Mouse (Mus musculus) forebrain, embryonic 13.5 days (tissue): ENCODE measurements around the gene Fcgrt. TPM values are rescaled to one million over a fixed set of nuclear protein-coding genes. Genes with fewer than 3 reads are reported as not detected.
"Not testable (repeated sequence)": the region's sequence is repeated elsewhere in the genome, so short reads cannot be mapped to it uniquely, and the experiment has no call there.

Experiments used
- ATAC-seq: fragments of 200-750 bp; cut with Nextera tagmentation; 2 replicates; pipeline ENCODE4 v1.8.0; 2017
- H3K27ac ChIP-seq: fragments of 300-500 bp; sonication (generic); 2 replicates; pipeline ENCODE4 v1.5.1; 2015; ENCODE audit warnings: inconsistent platforms, mild to moderate bottlenecking, moderate library complexity
- H3K27me3 ChIP-seq: fragments of 300-500 bp; sonication (generic); 2 replicates; pipeline ENCODE4 v1.6.1; 2015; ENCODE audit warnings: mild to moderate bottlenecking, inconsistent platforms
- H3K36me3 ChIP-seq: fragments of 300-500 bp; sonication (generic); 2 replicates; pipeline ENCODE4 v1.6.1; 2015; ENCODE audit warnings: mild to moderate bottlenecking, inconsistent platforms; ENCODE audit not compliant: poor library complexity, severe bottlenecking
- H3K4me1 ChIP-seq: fragments of 300-500 bp; sonication (generic); 2 replicates; pipeline ENCODE4 v1.6.1; 2015; ENCODE audit warnings: inconsistent platforms
- H3K4me2 ChIP-seq: fragments of 300-500 bp; sonication (generic); 2 replicates; pipeline ENCODE4 v1.6.1; 2015; ENCODE audit warnings: inconsistent platforms, mild to moderate bottlenecking, moderate library complexity
- H3K4me3 ChIP-seq: fragments of 300-500 bp; sonication (generic); 2 replicates; pipeline ENCODE4 v1.5.1; 2015; ENCODE audit warnings: mild to moderate bottlenecking, inconsistent platforms
- H3K9ac ChIP-seq: fragments of 300-500 bp; sonication (generic); 2 replicates; pipeline ENCODE4 v1.6.1; 2015; ENCODE audit warnings: mild to moderate bottlenecking, inconsistent platforms
- H3K9me3 ChIP-seq: fragments of 300-500 bp; sonication (generic); replicated peaks from 2 replicates; pipeline ENCODE4 v1.6.1; 2016; ENCODE audit warnings: inconsistent platforms
- WGBS: fragments of 180-500 bp; shearing (Covaris S2); methylation state at CpG from one replicate; pipeline ENCODE4 v1.1.7; 2015; 5-methylcytosine and 5-hydroxymethylcytosine counted together
- polyA plus RNA-seq: library from polyadenylated mRNA; unstranded; fragments of >200 nt; fragmentation: Nextera tagmentation; extraction: Ambion mirVana; gene quantifications from 2 replicates; pipeline ENCODE4 v1.2.1, GENCODE M21; 2015

The Fcgrt gene
- polyA plus RNA-seq, 1 experiment from 2014 or later: 9.9 TPM

DNA sequence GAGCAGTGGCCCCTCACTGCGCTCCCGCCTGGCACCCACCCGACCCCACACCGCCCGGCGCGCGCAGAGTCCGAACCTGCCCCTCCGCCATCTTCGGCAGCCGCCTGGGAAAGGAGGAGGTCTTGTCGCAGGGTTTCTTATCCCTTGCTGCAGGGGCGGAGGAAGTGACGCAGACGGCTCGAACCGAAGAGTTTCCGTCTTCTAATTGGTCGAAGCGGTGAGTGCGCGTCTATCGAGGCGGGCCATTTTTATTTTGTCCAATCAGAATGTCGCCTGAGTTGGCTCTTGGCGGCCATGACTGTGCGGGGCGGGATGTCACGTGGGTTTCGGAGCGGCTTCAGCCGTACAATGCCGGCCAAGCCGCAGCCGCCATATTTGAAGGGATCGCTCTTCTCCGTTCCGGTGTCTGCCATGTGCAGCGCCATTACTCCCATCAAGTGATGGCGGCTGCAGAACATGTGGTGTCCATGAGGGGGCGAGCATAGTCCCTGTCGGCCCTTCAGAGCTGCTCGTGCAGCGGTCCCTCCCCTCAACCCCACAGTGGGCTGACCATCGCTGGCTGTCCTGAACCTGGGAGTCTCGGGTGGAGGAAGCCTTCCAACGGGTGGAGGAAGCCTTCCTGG is 25.1 kb upstream of the Fcgrt start, which contains the start of gene Rpl13a:
Rpl13a (minus strand) TSS at position 138 of the 623 bp plus-strand sequence.
- peak within 1 kb of the TSS; percentile 90 for H3K4me2 ChIP-seq

DNA sequence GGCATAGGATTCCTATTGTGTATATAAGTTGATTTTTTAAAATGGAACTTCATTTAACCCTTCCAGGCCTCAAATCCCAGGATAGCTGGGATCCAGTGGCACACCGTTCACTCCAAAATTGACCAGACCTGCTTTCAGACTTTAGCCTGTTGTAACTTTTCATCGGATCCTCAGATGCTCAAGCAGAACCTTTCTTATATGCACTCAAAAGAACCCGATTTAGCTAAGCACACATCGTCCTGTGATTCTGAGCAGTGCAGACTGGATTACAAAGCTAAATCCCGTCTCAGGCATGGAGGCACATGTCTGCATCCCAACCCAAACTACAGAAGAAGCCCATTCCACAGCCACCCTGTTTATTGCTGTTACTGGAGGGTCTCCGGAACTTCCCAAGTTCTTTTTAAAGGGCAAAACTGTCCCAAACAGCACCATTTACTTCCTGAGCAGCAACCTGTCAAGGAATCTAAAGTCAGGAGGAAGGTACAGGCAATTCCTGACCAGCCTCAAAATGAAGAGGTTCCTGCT is 24.1 kb upstream of the Fcgrt start:
- peak overlapping the region; percentile 98 for H3K9ac ChIP-seq
- H3K4me2 ChIP-seq: peak overlapping the region; percentile 90
- no peaks in the 10 kb centered on the region for H3K27me3 ChIP-seq
- H3K36me3 ChIP-seq: peaks cover 31% of the 10 kb centered on the region
- H3K4me1 ChIP-seq: peaks cover 44% of the 10 kb centered on the region
- peak overlapping the region; percentile 89 for H3K27ac ChIP-seq
- WGBS: 0% methylated on average over 6 of the region's 6 CpGs
- no peak for ATAC-seq
- H3K9me3 ChIP-seq: no peaks in the 10 kb centered on the region
- H3K4me3 ChIP-seq: peak overlapping the region; percentile 82

More for the DNA sequence above, 25.1 kb upstream of the Fcgrt start, which contains the start of gene Rpl13a:
- Histone ChIP-seq H3K9ac (peak within 1 kb of the TSS; percentile 98), H3K36me3 (peaks cover 26% of the 10 kb centered on the region), H3K4me1 (peaks cover 37% of the 10 kb centered on the region), H3K27ac (peak within 1 kb of the TSS; percentile 93), H3K27me3 (no peaks in the 10 kb centered on the region), H3K9me3 (no peaks in the 10 kb centered on the region), H3K4me3 (peak within 1 kb of the TSS; percentile 82)
- ATAC-seq: peak; percentile 94
- under 1% methylated on average over 48 of the region's 48 CpGs for WGBS

DNA sequence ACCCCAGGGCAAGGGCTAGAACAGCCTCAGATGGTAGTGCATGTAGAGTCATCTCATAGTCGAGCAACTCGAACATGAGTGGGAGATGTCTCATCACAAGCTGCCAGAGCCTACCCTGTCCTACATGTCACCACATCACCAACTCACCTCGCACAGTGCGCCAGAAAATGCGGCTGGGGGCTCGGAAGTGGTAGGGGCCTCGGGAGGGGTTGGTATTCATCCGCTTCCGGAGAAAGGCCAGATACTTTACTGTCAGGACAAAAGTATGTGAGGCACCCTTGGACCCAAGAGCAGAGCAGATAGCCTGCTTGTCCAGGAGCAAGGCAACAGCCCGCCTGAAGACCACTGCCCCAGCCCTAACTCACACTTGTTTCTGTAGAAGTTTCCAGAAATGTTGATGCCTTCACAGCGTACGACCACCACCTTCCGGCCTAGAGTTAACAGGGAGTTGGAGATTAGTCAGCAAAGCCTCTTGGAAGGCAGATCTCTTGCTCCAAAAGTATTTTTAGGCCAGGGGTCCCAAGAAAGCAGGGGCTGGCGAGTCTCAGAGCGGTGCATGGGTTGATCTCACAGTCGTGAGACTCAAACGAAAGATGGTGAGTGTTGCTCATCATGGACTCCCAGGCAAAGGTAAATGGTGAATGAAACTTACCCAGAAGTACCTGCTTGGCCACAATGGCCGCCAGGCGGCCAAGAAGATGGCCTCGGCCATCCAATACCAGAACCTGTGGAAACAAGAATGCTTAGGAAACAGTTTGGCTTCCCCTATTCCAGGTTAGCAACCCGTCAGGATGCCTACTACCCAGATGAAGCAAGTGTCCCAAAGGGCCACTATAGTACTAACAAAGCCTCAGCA is 23.4 kb upstream of the Fcgrt start:
- peaks cover 38% of the 10 kb centered on the region for H3K36me3 ChIP-seq
- ATAC-seq: no peak
- peak overlapping the region; percentile 89 for H3K27ac ChIP-seq
- H3K27me3 ChIP-seq: no peaks in the 10 kb centered on the region
- H3K9ac ChIP-seq: peak overlapping the region; percentile 98
- peak overlapping the region; percentile 82 for H3K4me3 ChIP-seq
- 51% methylated on average over 21 of the region's 21 CpGs for WGBS
- peaks cover 51% of the 10 kb centered on the region for H3K4me1 ChIP-seq
- H3K9me3 ChIP-seq: no peaks in the 10 kb centered on the region
- peak overlapping the region; percentile 90 for H3K4me2 ChIP-seq

DNA sequence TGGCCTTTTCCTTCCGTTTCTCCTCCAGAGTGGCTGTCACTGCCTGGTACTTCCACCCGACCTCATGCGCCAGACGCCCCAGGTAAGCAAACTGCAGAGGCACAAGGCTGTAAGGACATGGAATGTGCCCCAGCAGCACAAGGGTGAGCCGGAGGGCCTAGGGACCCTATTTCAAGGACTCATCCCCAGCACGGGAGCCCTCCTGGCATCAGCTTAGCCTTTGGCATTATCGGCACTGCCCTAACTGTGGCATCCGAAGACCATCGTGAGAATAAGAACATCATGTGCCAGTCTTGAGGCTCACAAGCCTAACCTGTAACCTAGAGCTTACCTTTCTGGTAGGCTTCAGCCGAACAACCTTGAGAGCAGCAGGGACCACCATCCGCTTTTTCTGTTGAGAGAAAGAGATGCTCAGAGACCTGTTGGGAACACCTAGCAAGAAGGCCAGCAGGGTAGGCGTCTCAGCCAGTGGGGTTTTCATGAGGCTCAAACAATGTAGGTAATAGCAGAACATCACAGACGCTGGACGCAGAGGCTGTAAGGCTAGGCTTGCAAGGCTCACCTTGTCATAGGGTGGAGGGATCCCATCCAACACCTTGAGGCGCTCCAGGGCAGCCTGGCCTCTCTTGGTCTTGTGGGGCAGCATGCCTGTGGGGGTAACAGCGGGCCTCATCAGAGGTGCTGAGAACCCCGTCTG is 22.6 kb upstream of the Fcgrt start:
- H3K27me3 ChIP-seq: no peaks in the 10 kb centered on the region
- H3K27ac ChIP-seq: peak overlapping the region; percentile 89
- peaks cover 58% of the 10 kb centered on the region for H3K4me1 ChIP-seq
- peak overlapping the region; percentile 82 for H3K4me3 ChIP-seq
- no peaks in the 10 kb centered on the region for H3K9me3 ChIP-seq
- peak overlapping the region; percentile 90 for H3K4me2 ChIP-seq
- peak overlapping the region; percentile 98 for H3K9ac ChIP-seq
- ATAC-seq: no peak
- H3K36me3 ChIP-seq: peaks cover 46% of the 10 kb centered on the region
- 76% methylated on average over 17 of the region's 17 CpGs for WGBS

DNA sequence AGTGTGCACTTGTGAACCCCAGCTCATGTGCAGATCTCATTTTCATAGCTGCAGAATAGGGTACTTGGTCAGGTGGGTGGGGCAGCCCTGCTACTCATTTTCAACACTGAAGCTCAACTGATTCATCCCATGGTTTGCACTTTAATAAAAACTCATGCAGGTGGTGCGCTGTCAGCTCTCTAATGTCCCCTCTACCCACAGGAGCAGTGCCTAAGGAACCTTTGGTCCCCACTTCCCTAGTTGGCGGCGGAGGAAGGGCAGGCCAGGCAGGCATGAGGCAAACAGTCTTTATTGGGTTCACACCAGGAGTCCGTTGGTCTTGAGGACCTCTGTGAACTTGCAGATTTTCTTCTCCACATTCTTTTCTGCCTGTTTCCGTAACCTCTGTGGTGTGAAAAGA is 22.0 kb upstream of the Fcgrt start:
- ATAC-seq: not testable (repeated sequence)

DNA sequence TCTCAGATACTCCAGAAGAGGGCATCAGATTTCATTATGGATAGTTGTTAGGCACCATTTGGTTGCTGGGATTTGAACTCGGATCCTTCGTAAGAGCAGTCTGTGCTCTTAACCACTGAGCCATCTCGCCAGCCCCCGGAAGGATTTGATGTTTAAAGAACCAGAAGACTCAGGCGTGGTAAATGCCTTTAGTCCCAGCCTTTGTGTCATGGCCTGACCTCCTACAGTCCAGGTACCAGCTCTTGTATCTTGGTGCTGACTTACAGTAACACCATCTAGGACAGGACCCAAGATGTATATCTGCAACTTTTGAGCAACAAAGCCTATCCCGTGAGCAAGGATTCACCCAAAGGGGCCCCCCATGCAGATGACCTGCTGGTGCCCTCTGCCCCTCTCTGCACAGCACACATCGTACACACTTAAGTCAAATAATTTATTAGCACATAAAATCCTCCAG is 21.5 kb upstream of the Fcgrt start:
- Histone ChIP-seq H3K9me3 (no peaks in the 10 kb centered on the region), H3K4me3 (peak overlapping the region; percentile 97; the same call in 1 of the 2 replicates), H3K27me3 (no peaks in the 10 kb centered on the region), H3K27ac (peak overlapping the region; percentile 89), H3K9ac (no peak overlapping the region), H3K36me3 (peaks cover 57% of the 10 kb centered on the region), H3K4me2 (peak overlapping the region; percentile 77), H3K4me1 (peaks cover 58% of the 10 kb centered on the region)
- 18% methylated on average over 7 of the region's 7 CpGs for WGBS
- ATAC-seq: no peak

More for the DNA sequence above, 22.0 kb upstream of the Fcgrt start:
- peaks cover 52% of the 10 kb centered on the region for H3K36me3 ChIP-seq
- H3K4me1 ChIP-seq: peaks cover 58% of the 10 kb centered on the region
- H3K4me3 ChIP-seq: 0 out of 2 replicates have a peak overlapping the region, but pooled peaks have one; percentile 82
- H3K27ac ChIP-seq: peak overlapping the region; percentile 89
- H3K9ac ChIP-seq: peak overlapping the region; percentile 98; the same call in 1 of the 2 replicates
- H3K27me3 ChIP-seq, H3K9me3 ChIP-seq: not testable (repeated sequence)
- WGBS: 65% methylated on average over 5 of the region's 5 CpGs
- H3K4me2 ChIP-seq: peak overlapping the region; percentile 90

DNA sequence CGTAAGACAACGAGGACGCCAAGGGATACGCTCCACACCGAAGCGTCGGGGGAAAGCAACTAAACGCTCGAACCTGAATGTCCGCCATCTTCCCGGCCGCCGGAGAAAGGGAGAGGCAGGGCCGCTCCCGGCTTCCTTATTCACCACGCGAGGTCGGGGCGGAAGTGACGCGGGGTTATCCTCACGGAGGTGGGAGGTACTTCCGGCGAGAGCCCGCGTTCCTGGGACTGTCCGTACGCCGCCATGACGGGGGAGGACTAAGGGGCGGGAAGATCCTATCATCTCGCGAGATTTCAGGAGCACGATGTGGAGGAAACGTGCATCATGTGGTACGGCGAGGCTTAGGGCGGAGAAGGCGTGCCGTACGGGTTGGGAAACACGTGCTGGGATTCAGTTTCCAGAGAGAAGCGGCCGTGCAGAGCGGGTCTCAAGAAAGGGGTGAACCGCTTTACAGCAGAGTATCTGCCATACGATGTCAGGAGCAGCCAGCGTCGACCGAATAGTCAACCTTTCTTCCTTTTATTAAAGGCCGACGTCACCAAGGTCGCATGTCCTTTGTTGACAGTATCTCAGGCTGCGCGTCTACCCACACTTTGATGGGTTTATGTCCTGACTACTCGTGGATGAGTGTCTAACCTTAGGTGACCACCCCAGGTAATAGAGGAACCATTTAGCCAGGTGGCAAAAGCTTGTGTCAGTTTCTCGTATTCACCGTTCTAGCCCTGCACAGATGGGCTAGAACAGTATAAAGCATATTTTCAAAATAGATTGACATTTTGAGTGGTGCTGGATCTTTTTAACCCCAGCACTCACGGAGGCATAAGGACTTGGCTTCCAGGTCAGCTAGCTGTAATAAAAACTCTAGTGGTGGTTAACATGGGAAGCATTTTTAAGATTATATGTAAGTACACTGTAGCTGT is 20.8 kb upstream of the Fcgrt start, which contains the start of gene Rps11:
Rps11 (minus strand) TSS at position 216 of the 920 bp plus-strand sequence.
- peak within 1 kb of the TSS; percentile 97 for H3K4me3 ChIP-seq
- H3K36me3 ChIP-seq: peaks cover 64% of the 10 kb centered on the region
- H3K4me1 ChIP-seq: peaks cover 52% of the 10 kb centered on the region
- peak within 1 kb of the TSS; percentile 77 for H3K4me2 ChIP-seq
- peak; percentile 86 for ATAC-seq
- no peaks in the 10 kb centered on the region for H3K27me3 ChIP-seq
- H3K9me3 ChIP-seq: no peaks in the 10 kb centered on the region
- under 1% methylated on average over 59 of the region's 59 CpGs for WGBS
- H3K9ac ChIP-seq: peak within 1 kb of the TSS; percentile 99
- peak within 1 kb of the TSS; percentile 89 for H3K27ac ChIP-seq

DNA sequence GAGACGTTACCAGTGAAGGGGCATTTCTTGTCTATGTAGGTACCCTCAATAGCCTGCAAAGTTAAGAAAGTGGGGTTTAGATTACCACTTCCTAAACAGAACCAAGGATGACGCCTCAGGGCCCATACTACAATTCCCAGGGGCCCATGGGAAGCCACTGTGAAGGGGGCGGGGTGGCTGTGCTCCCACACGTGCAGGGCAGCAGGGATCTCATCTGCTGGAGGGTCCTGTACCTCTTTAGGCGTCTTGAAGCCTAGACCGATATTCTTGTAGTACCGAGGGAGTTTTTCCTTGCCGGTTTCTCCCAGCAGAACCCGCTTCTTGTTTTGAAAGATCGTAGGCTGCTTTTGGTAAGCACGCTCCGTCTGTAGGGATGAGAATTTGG is 19.5 kb upstream of the Fcgrt start:
- peak overlapping the region; percentile 97 for H3K4me3 ChIP-seq
- H3K4me2 ChIP-seq: peak overlapping the region; percentile 77
- peaks cover 49% of the 10 kb centered on the region for H3K4me1 ChIP-seq
- ATAC-seq: no peak
- H3K27me3 ChIP-seq: no peaks in the 10 kb centered on the region
- H3K36me3 ChIP-seq: peaks cover 77% of the 10 kb centered on the region
- peak overlapping the region; percentile 99 for H3K9ac ChIP-seq
- 0 out of 2 replicates have a peak overlapping the region, but pooled peaks have one; percentile 26 for H3K27ac ChIP-seq
- 25% methylated on average over 12 of the region's 12 CpGs for WGBS
- H3K9me3 ChIP-seq: no peaks in the 10 kb centered on the region

DNA sequence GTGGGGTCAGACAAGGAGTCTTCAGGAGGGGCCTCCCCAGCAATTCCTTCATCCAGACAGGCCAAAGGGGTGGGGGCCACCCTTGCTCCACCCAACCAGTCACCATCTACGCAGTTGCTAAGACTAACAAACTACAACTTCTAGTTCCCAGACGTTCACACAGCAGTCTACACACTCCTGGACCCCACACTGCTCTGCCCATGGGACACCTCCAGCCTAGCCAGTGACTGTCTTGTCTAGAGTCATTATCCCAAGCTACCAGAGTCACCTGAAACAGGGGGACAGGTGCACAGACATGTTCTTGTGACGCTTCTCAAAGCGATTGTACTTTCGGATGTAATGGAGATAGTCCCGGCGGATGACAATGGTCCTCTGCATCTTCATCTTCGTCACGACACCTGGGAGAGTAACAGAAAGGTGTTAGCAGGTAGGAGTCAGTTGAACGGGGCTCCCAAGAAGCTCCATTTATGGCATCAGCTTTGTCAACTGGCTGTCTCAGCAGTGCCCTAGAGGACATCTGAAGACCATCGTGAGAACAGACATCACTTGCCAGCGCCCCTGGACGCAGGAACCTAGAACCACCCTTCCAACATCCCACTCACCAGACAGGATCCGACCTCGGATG is 19.0 kb upstream of the Fcgrt start:
- ATAC-seq: no peak
- peaks cover 48% of the 10 kb centered on the region for H3K4me1 ChIP-seq
- no peaks in the 10 kb centered on the region for H3K9me3 ChIP-seq
- H3K27ac ChIP-seq: no peak overlapping the region
- peak overlapping the region; percentile 97 for H3K4me3 ChIP-seq
- no peaks in the 10 kb centered on the region for H3K27me3 ChIP-seq
- peak overlapping the region; percentile 77 for H3K4me2 ChIP-seq
- H3K36me3 ChIP-seq: peaks cover 82% of the 10 kb centered on the region
- H3K9ac ChIP-seq: peak overlapping the region; percentile 99
- 87% methylated on average over 15 of the region's 15 CpGs for WGBS

DNA sequence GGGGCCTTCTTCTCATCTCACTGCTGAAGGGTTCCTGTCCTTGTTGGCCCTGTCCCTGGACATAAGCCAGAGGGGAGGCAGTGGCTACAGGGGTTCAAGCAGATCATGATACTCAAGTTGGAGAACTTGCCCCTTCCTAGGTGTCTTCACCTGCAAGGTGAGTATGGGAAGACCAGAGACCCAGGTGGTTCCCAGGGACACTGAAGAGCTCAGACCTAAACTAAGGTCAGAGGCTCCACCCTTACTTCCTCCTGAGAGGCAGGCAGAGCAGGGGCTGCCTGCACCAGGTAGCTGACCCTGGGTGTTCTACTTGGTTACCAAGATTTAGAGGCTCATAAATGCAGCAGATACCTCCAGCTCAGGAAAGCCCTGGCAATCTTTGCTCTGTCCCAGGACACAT is 18.3 kb upstream of the Fcgrt start:
- no peaks in the 10 kb centered on the region for H3K9me3 ChIP-seq
- H3K4me1 ChIP-seq: peaks cover 41% of the 10 kb centered on the region
- H3K36me3 ChIP-seq: peaks cover 79% of the 10 kb centered on the region
- H3K27me3 ChIP-seq: no peaks in the 10 kb centered on the region
- H3K9ac ChIP-seq: peak overlapping the region; percentile 17; the same call in 1 of the 2 replicates
- no peak overlapping the region; the same call in 1 of the 2 replicates for H3K4me2 ChIP-seq
- no peak overlapping the region for H3K4me3 ChIP-seq
- no peak for ATAC-seq
- no peak overlapping the region for H3K27ac ChIP-seq
